In the genomic region with DNA sequence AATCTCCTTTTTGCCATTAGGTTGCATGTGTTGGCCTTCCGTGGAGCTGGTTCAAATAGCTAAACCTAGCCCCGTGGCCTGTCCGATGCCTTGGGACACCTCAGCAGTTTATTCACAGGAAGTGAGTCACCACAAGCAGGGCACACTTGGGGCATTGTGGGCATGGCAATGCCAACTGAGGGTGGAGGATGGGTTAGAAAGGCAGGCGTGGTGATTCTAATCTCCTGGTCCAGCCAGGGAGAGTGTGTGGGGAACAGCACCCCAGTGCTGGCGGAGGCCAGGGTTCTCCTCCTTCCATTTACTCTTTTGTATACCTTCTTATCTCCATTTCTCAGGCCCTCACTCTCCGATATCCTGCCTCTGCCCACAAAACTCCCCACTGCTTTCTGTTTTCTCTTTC, we compare ENCODE assay signal across 9 mouse cellular contexts. TPM values are rescaled to one million over a fixed set of nuclear protein-coding genes. Genes with fewer than 3 reads are reported as not detected.
DNase-seq lines count a peak whose midpoint lies in the region; ATAC-seq and TF ChIP-seq lines count a peak whose summit lies in the region.
"Had no signal": no experiment of that assay in that cellular context is flagged by ENCODE, and none has a peak within 500 bp of the region (broad histone marks: within the 10 kb centered on the region; RNA-seq: fewer than 3 reads in every experiment).

No protein-coding gene starts in this region.

- WGBS in midbrain, embryonic 16.5 days: 84% methylated on average over 6 of the region's 6 CpGs

- H3K36me3 ChIP-seq in MEL (ENCODE audit: control insufficient read depth in 1 of 2, insufficient read depth in 2 of 2, low read length in 2 of 2): peaks cover 0 to 35% of the 10 kb centered on the region in 2 experiments; a peak in 2 of 4 replicates
- no peaks in the 10 kb centered on the region for H3K36me3 ChIP-seq in midbrain, embryonic 16.5 days (ENCODE audit: control insufficient read depth, insufficient read depth, low read length)

- no peak for TF ChIP-seq CTCF in MEL (IDR thresholded peaks at IDR 0.05 in 2 of 3, conservative IDR thresholded peaks at IDR 0.05 in 1 of 3; ENCODE audit: control insufficient read depth in 1 of 3, insufficient read depth in 1 of 3, low read depth in 2 of 3, low read length in 3 of 3, poor library complexity in 1 of 3, severe bottlenecking in 1 of 3)

- H3K27ac ChIP-seq in MEL (ENCODE audit: control insufficient read depth, low read depth, low read length): peak overlapping the region; percentile 95
- no peak overlapping the region for H3K27ac ChIP-seq in midbrain, embryonic 16.5 days (ENCODE audit: low read length)

- no peaks in the 10 kb centered on the region for H3K9me3 ChIP-seq in MEL (replicated peaks; ENCODE audit: insufficient read depth, low read length)
- H3K9me3 ChIP-seq in midbrain, embryonic 16.5 days (replicated peaks; ENCODE audit: control insufficient read depth, low read length, poor library complexity, severe bottlenecking): no peaks in the 10 kb centered on the region

- no peak for TF ChIP-seq RAD21 in MEL (IDR thresholded peaks at IDR 0.05; ENCODE audit: low read depth, low read length)

- no peak overlapping the region for H3K4me2 ChIP-seq in midbrain, embryonic 16.5 days (ENCODE audit: low read length)

- TF ChIP-seq POLR2A in MEL (IDR thresholded peaks at IDR 0.05; ENCODE audit: control insufficient read depth in 1 of 2, insufficient read depth in 1 of 2, low read depth in 1 of 2, low read length in 2 of 2, poor library complexity in 1 of 2): no peak

- TF ChIP-seq EP300 in MEL (IDR thresholded peaks at IDR 0.05; ENCODE audit: low read depth in 1 of 2, low read length in 2 of 2): no peak

- peaks cover 44% of the 10 kb centered on the region for H3K79me2 ChIP-seq in MEL (ENCODE audit: control insufficient read depth, insufficient read depth, low read length, poor library complexity)

- peak; percentile 27 for ATAC-seq in erythroblast, adult 5-6 weeks (replicated peaks; ENCODE audit: low FRiP score, poor library complexity, severe bottlenecking)
- no peak for ATAC-seq in midbrain, embryonic 16.5 days

- intact Hi-C loops in heart, postnatal 10 days (cut with DNase I): no loop called here
- intact Hi-C loops in heart, postnatal 14 days (cut with DNase I): loop anchor here (5.0 kb wide), 1 partner anchor 80 kb away; no protein-coding TSS in a partner anchor

- peak; percentile 16 to 23 for DNase-seq in heart, postnatal 10 days
- DNase-seq in heart, postnatal 14 days: no peak
- DNase-seq in MEL (ENCODE audit: low read depth, low spot score): peak; percentile 98
- DNase-seq in monocyte, adult 2 months (ENCODE audit: low read depth in 1 of 2, low spot score in 2 of 2): peak; percentile 57 to 78
- no peak for DNase-seq in cerebellum, adult 11-12 months
- no peak for DNase-seq in left cerebral cortex, adult 9 months (ENCODE audit: low spot score in 2 of 2)
- DNase-seq: kidney, adult 2 months had no signal

- peak overlapping the region; percentile 89 for H3K9ac ChIP-seq in MEL (ENCODE audit: control insufficient read depth, low read depth, low read length, poor library complexity, severe bottlenecking)
- H3K9ac ChIP-seq in midbrain, embryonic 16.5 days (ENCODE audit: low read depth, low read length): no peak overlapping the region

- H3K27me3 ChIP-seq in MEL (ENCODE audit: control insufficient read depth in 1 of 2, insufficient read depth in 2 of 2, low read length in 2 of 2): no peaks in the 10 kb centered on the region
- no peaks in the 10 kb centered on the region for H3K27me3 ChIP-seq in midbrain, embryonic 16.5 days (ENCODE audit: control insufficient read depth, insufficient read depth, low read depth, low read length)

- H3K4me1 ChIP-seq in MEL (ENCODE audit: control insufficient read depth in 1 of 2, insufficient read depth in 2 of 2, low read length in 2 of 2): peaks cover 21 to 41% of the 10 kb centered on the region in 2 experiments
- peaks cover 11% of the 10 kb centered on the region for H3K4me1 ChIP-seq in midbrain, embryonic 16.5 days (ENCODE audit: control insufficient read depth, insufficient read depth, low read length)

- peak overlapping the region; percentile 85 for H3K4me3 ChIP-seq in MEL (ENCODE audit: control insufficient read depth in 1 of 2, insufficient read depth in 1 of 2, low read depth in 2 of 2, low read length in 2 of 2)
- no peak overlapping the region for H3K4me3 ChIP-seq in midbrain, embryonic 16.5 days (ENCODE audit: low read depth, low read length)

TF ChIP-seq in MEL, 35 proteins besides CTCF, POLR2A, EP300 and RAD21:
- no peak for TF ChIP-seq TCF12 (IDR thresholded peaks at IDR 0.05; ENCODE audit: low read depth, low read length)
- no peak for TF ChIP-seq POLR2AphosphoS2 (IDR thresholded peaks at IDR 0.05; ENCODE audit: low read length)
- no peak for TF ChIP-seq MXI1 (IDR thresholded peaks at IDR 0.05; ENCODE audit: low read depth, low read length)
- TF ChIP-seq ZC3H11A (IDR thresholded peaks at IDR 0.05; ENCODE audit: low read depth, low read length): no peak
- no peak for TF ChIP-seq ZKSCAN1 (IDR thresholded peaks at IDR 0.05; ENCODE audit: low read depth, low read length)
- TF ChIP-seq MAZ (IDR thresholded peaks at IDR 0.05; ENCODE audit: low read depth, low read length): no peak
- 0 out of 2 replicates have a peak, but pooled peaks have one; percentile 76 for TF ChIP-seq POLR2AphosphoS5 (IDR thresholded peaks at IDR 0.05; ENCODE audit: borderline replicate concordance, low read depth, low read length)
- peak; percentile 99 for TF ChIP-seq TAL1 (IDR thresholded peaks at IDR 0.05; ENCODE audit: low read length)

RNA-seq across cellular contexts. Expression of a gene that starts 2.0 kb away (rescaled TPM):
- 10 to 100 TPM; 58.4 to 65.6 TPM for total RNA-seq in heart, postnatal 10 days (2021)
- total RNA-seq in heart, postnatal 14 days (2021): 10 to 100 TPM; 47.4 to 47.6 TPM
- 240 and 307 TPM in 2 replicates for total RNA-seq in MEL (2012; rRNA removed)
- 100 to 1,000 TPM; 134 to 357 TPM for polyA plus RNA-seq in MEL (2012; ENCODE audit: insufficient read depth in 1 of 2, insufficient read length in 2 of 2, low read depth in 1 of 2, low replicate concordance in 2 of 2, missing spikeins in 1 of 2)
- 45.1 and 45.2 TPM in 2 replicates for total RNA-seq in erythroblast, adult 5-6 weeks (2015; ENCODE audit: low replicate concordance)
- 26.8 and 31.9 TPM in 2 replicates for total RNA-seq in erythroblast, adult 5-6 weeks (2017; ENCODE audit: low replicate concordance)
- 89.6 and 101 TPM in 2 replicates for polyA plus RNA-seq in midbrain, embryonic 16.5 days (2015; fragmentation: Nextera tagmentation; extraction: Ambion mirVana)

RNA-seq across cellular contexts. Expression of a gene that starts 5.6 kb away (rescaled TPM):
- total RNA-seq in heart, postnatal 10 days (2021): under 1 TPM; 0.37 to 0.38 TPM
- under 1 TPM; 0.38 to 0.76 TPM for total RNA-seq in heart, postnatal 14 days (2021)
- total RNA-seq in MEL (2012; rRNA removed): 7.7 and 7.8 TPM in 2 replicates
- 10 to 100 TPM in 1 of 2 experiments, not detected in 1; 33.9 TPM for polyA plus RNA-seq in MEL (2012; ENCODE audit: insufficient read depth in 1 of 2, insufficient read length in 2 of 2, low read depth in 1 of 2, low replicate concordance in 2 of 2, missing spikeins in 1 of 2)
- 2.7 and 3.3 TPM in 2 replicates for total RNA-seq in erythroblast, adult 5-6 weeks (2015; ENCODE audit: low replicate concordance)
- total RNA-seq in erythroblast, adult 5-6 weeks (2017; ENCODE audit: low replicate concordance): 0.98 and 2.1 TPM in 2 replicates
- 0.23 and 0.34 TPM in 2 replicates for polyA plus RNA-seq in midbrain, embryonic 16.5 days (2015; fragmentation: Nextera tagmentation; extraction: Ambion mirVana)

RNA-seq across cellular contexts. Expression of a gene that starts 30.7 kb away (rescaled TPM):
- 10 to 100 TPM; 28.8 to 35.2 TPM for total RNA-seq in heart, postnatal 10 days (2021)
- total RNA-seq in heart, postnatal 14 days (2021): 10 to 100 TPM; 19.8 to 20.4 TPM
- total RNA-seq in MEL (2012; rRNA removed): 28.5 and 32.4 TPM in 2 replicates
- polyA plus RNA-seq in MEL (2012; ENCODE audit: insufficient read depth in 1 of 2, insufficient read length in 2 of 2, low read depth in 1 of 2, low replicate concordance in 2 of 2, missing spikeins in 1 of 2): 10 to 100 TPM in 1 of 2 experiments, not detected in 1; 51.8 TPM
- 3.3 and 7.5 TPM in 2 replicates for total RNA-seq in erythroblast, adult 5-6 weeks (2015; ENCODE audit: low replicate concordance)
- 2.6 and 4.4 TPM in 2 replicates for total RNA-seq in erythroblast, adult 5-6 weeks (2017; ENCODE audit: low replicate concordance)
- polyA plus RNA-seq in midbrain, embryonic 16.5 days (2015; fragmentation: Nextera tagmentation; extraction: Ambion mirVana): 81.4 and 84.3 TPM in 2 replicates

RNA-seq across cellular contexts. Expression of a gene that starts 31.5 kb away (rescaled TPM):
- 10 to 100 TPM; 27.7 TPM for total RNA-seq in heart, postnatal 10 days (2021)
- total RNA-seq in heart, postnatal 14 days (2021): 10 to 100 TPM; 22.3 to 25.8 TPM
- total RNA-seq in MEL (2012; rRNA removed): 203 and 265 TPM in 2 replicates
- polyA plus RNA-seq in MEL (2012; ENCODE audit: insufficient read depth in 1 of 2, insufficient read length in 2 of 2, low read depth in 1 of 2, low replicate concordance in 2 of 2, missing spikeins in 1 of 2): 100 to 1,000 TPM in 1 of 2 experiments, not detected in 1; 234 TPM
- total RNA-seq in erythroblast, adult 5-6 weeks (2015; ENCODE audit: low replicate concordance): 23.2 and 27.4 TPM in 2 replicates
- total RNA-seq in erythroblast, adult 5-6 weeks (2017; ENCODE audit: low replicate concordance): 17.7 and 28.2 TPM in 2 replicates
- polyA plus RNA-seq in midbrain, embryonic 16.5 days (2015; fragmentation: Nextera tagmentation; extraction: Ambion mirVana): 42.3 and 42.5 TPM in 2 replicates

RNA-seq across cellular contexts. Expression of a gene that starts 44.4 kb away (rescaled TPM):
- 10 to 100 TPM; 16.2 to 18.2 TPM for total RNA-seq in heart, postnatal 10 days (2021)
- total RNA-seq in heart, postnatal 14 days (2021): 10 to 100 TPM; 14.1 to 14.4 TPM
- 91.0 and 101 TPM in 2 replicates for total RNA-seq in MEL (2012; rRNA removed)
- polyA plus RNA-seq in MEL (2012; ENCODE audit: insufficient read depth in 1 of 2, insufficient read length in 2 of 2, low read depth in 1 of 2, low replicate concordance in 2 of 2, missing spikeins in 1 of 2): 100 to 1,000 TPM in 1 of 2 experiments, not detected in 1; 116 TPM
- 6.1 and 20.6 TPM in 2 replicates for total RNA-seq in erythroblast, adult 5-6 weeks (2015; ENCODE audit: low replicate concordance)
- 6.6 and 7.5 TPM in 2 replicates for total RNA-seq in erythroblast, adult 5-6 weeks (2017; ENCODE audit: low replicate concordance)
- polyA plus RNA-seq in midbrain, embryonic 16.5 days (2015; fragmentation: Nextera tagmentation; extraction: Ambion mirVana): 42.3 and 43.3 TPM in 2 replicates

Comparison
In these comparisons a context has a peak if more than half of its experiments do, and no peak if none do; other contexts are left out.
1. DNase-seq: peak in heart, postnatal 10 days (2 of 2), MEL (single experiment) and monocyte, adult 2 months (2 of 2); none in heart, postnatal 14 days (0 of 2), cerebellum, adult 11-12 months (single experiment) and left cerebral cortex, adult 9 months (0 of 2).